Mouse (Mus musculus): ENCODE data around the gene Dhx37. TPM values are rescaled to one million over a fixed set of nuclear protein-coding genes. Genes with fewer than 3 reads are reported as not detected.

The Dhx37 gene
- total RNA-seq, 2 experiments from 2014 or later = 3.4 to 4.3 TPM

- intact Hi-C loops (cut with DNase I) = no loop called here
- no peak for DNase-seq
These were observed 58.0 kb downstream of the Dhx37 start for GRCm38 (mm10) chr5:125375871-125376270.

GRCm38 (mm10) chr5:125372027-125372426 is 61.9 kb downstream of the Dhx37 start:
- intact Hi-C loops (cut with DNase I) = no loop called here

DNA sequence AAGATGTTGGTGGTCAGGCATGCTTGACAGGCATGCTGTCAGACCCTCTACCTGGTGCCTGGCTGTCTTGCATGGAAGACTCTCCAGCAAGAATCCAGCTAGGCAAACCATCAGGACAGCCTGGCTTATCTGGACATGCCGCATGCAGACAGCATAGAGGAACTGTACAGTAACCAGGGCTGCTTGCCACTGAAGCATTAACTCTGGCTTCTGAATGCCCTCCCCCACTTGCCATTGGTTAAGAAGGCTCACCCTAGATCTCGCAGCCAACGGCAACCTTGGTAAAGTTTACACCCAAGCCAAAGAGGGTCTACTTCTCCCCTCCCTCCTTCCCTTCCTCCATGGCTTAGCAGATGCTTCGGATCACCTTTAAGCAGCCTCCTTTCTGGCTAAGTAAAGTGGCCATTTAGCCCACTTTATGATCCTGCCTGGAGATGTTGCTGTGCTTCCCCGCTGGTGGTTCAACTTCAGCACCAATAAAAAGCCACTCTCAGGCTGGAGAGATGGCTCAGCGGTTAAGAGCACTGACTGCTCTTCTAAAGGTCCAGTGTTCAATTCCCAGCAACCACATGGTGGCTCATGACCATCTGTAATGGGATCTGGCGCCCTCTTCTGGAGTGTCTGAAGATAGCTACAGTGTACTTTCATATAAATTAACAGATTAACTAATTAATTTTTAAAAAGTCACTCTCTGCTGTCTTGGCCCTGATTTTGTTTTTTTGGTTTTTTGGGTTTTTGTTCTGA is 62.8 kb downstream of the Dhx37 start:
- intact Hi-C loops (cut with DNase I) = no loop called here
- DNase-seq = no peak

More at GRCm38 (mm10) chr5:125372027-125372426, 61.9 kb downstream of the Dhx37 start:
- no peak for DNase-seq

- DNase-seq = peak in 1 of 2 experiments; percentile 45
- intact Hi-C loops (cut with DNase I) = loop anchor here (5.0 to 10.0 kb wide), 3 partner anchors 96 to 466 kb away; no protein-coding TSS in a partner anchor
These were observed 65.4 kb downstream of the Dhx37 start for GRCm38 (mm10) chr5:125368568-125368967.

GRCm38 (mm10) chr5:125368156-125368555 is 65.8 kb downstream of the Dhx37 start:
- DNase-seq = no peak
- intact Hi-C loops (cut with DNase I) = loop anchor here (5.0 to 10.0 kb wide), 3 partner anchors 96 to 466 kb away; no protein-coding TSS in a partner anchor

DNA sequence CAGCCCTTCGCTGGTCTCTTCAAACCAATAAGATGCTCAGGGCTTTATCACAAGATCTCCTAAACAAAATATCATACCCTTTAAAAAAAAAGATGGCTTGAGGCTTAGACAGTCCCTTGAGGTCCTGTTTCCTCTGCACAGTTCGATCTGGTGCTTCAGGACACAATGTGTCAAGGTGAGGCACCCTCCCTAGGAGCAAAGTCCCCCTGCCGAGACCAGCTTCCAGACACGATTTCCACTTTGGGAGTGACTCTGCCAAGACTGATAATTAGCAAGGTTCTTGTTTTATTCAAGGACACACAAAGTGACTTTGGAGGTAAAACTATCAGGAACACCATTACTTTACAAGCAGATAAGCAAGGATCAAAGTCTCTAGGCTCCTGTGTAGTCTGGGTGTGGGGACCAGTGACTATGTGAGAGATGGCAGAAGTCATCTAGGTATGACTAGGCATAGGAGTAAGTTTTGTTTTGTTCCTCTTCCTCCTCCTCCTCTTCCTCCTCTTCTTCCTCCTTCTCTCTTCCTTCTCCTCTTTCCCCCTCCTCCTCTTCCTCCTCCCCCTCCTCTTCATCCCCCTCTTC is 69.0 kb downstream of the Dhx37 start:
- DNase-seq = no peak
- intact Hi-C loops (cut with DNase I) = loop anchor here (5.0 to 10.0 kb wide), 3 partner anchors 93 to 463 kb away; no protein-coding TSS in a partner anchor

DNA sequence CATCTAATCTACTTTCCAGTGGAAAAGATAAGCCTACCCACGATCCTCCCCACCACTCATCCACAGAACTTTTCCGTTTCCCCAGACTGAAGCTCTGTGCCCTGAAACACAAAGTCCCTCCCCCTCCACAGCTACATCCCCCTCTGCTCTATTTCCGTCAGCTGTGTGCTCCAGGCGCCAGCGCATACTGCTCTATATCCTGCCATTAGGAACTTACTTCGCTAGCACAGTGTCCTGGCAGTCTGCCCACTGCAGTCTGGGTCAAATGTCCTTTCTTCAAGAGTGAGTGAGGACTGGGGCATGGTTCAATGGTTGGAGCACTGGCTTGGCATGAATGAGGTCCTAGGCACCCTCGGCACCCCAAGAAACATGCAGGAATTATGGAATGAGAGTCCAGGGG is 70.0 kb downstream of the Dhx37 start:
- intact Hi-C loops (cut with DNase I) = loop anchor here (10.0 kb wide), 1 partner anchor 259 kb away; no protein-coding TSS in a partner anchor
- DNase-seq = no peak

Small RNAs within 50 kb of the gene (microRNA-seq; reads per million reads assigned to microRNA genes)
- gene Gm27551 = 0 reads per million in 2 experiments

Other genes starting within 250 kb of the Dhx37 start
- 10 to 100 TPM; 20.3 to 20.5 TPM for gene Scarb1, start 93.0 kb downstream of the Dhx37 start, total RNA-seq (2021)
- gene Gm10382, start 44.8 kb downstream of the Dhx37 start, total RNA-seq (2021) = under 1 TPM in 1 of 2 experiments, not detected in 1; 0.20 TPM
- gene Ubc, start 43.9 kb downstream of the Dhx37 start, total RNA-seq (2021) = 1,000 to 10,000 TPM; 1,061 to 1,578 TPM
- gene Bri3bp, start 7.4 kb upstream of the Dhx37 start, total RNA-seq (2021) = 1 to 10 TPM; 3.8 to 4.0 TPM
- 1 to 10 TPM; 2.5 to 3.8 TPM for gene Aacs, start 41.7 kb upstream of the Dhx37 start, total RNA-seq (2021)
- gene Tmem132b, start 97.7 kb upstream of the Dhx37 start, total RNA-seq (2021) = under 1 TPM; 0.05 to 0.07 TPM